In the genomic region with DNA sequence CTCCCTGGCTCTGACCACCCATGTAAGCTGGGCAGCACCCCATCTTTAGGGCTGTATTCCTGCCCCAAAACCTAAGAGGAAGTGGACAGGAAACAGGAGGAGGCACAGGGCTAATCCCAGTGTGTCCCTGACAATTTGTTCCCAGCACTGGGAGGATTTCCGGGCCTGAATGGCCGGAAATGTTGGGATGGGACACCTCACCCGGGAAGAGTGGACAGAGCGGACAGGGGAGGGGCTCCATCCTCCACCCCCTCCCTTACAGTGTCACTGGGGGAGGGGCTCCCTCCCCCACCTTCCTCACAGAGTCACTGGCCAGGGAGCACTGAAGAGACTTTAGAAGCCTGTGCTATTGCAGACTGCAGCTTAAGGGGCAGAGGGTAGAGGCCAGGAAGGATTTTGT, we compare ENCODE assay signal across 9 mouse cellular contexts. TPM values are rescaled to one million over a fixed set of nuclear protein-coding genes. Genes with fewer than 3 reads are reported as not detected.
DNase-seq lines count a peak whose midpoint lies in the region; TF ChIP-seq lines count a peak whose summit lies in the region.
"Had no signal": no experiment of that assay in that cellular context is flagged by ENCODE, and none has a peak within 500 bp of the region (broad histone marks: within the 10 kb centered on the region; RNA-seq: fewer than 3 reads in every experiment).

No protein-coding gene starts in this region.

- peaks cover 36% of the 10 kb centered on the region for H3K4me1 ChIP-seq in lung, adult 2 months (ENCODE audit: control insufficient read depth, insufficient read depth, low read length)

- TF ChIP-seq CTCF in lung, adult 2 months (IDR thresholded peaks at IDR 0.05; ENCODE audit: insufficient read depth, low read length), result no peak

- DNase-seq in gastrocnemius, postnatal 25 days, result peak; percentile 71
- no peak for DNase-seq in gastrocnemius, postnatal 10 days
- DNase-seq in heart, adult 11 months, result peak; percentile 100
- peak; percentile 78 for DNase-seq in kidney, adult 9 months
- DNase-seq in lung, adult 2 months, result peak; percentile 49
- no peak for DNase-seq in T-cell, adult 2 months (ENCODE audit: low spot score)
- DNase-seq in frontal cortex, postnatal 36 days (ENCODE audit: low spot score in 2 of 2), result no peak
- DNase-seq in ovary, adult 18-20 months (ENCODE audit: low spot score), result no peak
- DNase-seq: thymus, postnatal 14 days had no signal

- no peak overlapping the region for H3K4me3 ChIP-seq in lung, adult 2 months (replicated peaks; ENCODE audit: extremely low read depth, low read depth, low read length)

- no peak; the same call in 1 of the 2 replicates for TF ChIP-seq POLR2A in lung, adult 2 months (IDR thresholded peaks at IDR 0.05; ENCODE audit: borderline replicate concordance, extremely low read depth, low read depth, low read length)

- 38% methylated on average over 4 of the region's 4 CpGs for WGBS in lung, adult 2 months

RNA-seq across cellular contexts. Expression of a gene that starts 5.9 kb away (rescaled TPM):
- not detected for total RNA-seq in gastrocnemius, postnatal 25 days (2021)
- total RNA-seq in gastrocnemius, postnatal 10 days (2021), result not detected
- 0.18 and 0.41 TPM in 2 replicates for polyA plus RNA-seq in lung, adult 2 months (2012; rRNA removed)

RNA-seq across cellular contexts. Expression of a gene that starts 14.1 kb away (rescaled TPM):
- total RNA-seq in gastrocnemius, postnatal 25 days (2021), result 1 to 10 TPM; 4.2 to 8.4 TPM
- 10 to 100 TPM; 13.2 to 16.6 TPM for total RNA-seq in gastrocnemius, postnatal 10 days (2021)
- 167 and 260 TPM in 2 replicates for polyA plus RNA-seq in lung, adult 2 months (2012; rRNA removed)

RNA-seq across cellular contexts. Expression of a gene that starts 22.1 kb away (rescaled TPM):
- 10 to 100 TPM; 17.2 to 20.0 TPM for total RNA-seq in gastrocnemius, postnatal 25 days (2021)
- 10 to 100 TPM; 29.5 to 35.2 TPM for total RNA-seq in gastrocnemius, postnatal 10 days (2021)
- polyA plus RNA-seq in lung, adult 2 months (2012; rRNA removed), result 103 and 137 TPM in 2 replicates

RNA-seq across cellular contexts. Expression of a gene that starts 22.1 kb away (rescaled TPM):
- total RNA-seq in gastrocnemius, postnatal 25 days (2021), result 1 to 10 TPM; 4.9 to 5.7 TPM
- total RNA-seq in gastrocnemius, postnatal 10 days (2021), result 10 to 100 TPM; 12.7 to 13.7 TPM
- 65.3 and 67.8 TPM in 2 replicates for polyA plus RNA-seq in lung, adult 2 months (2012; rRNA removed)

RNA-seq across cellular contexts. Expression of a gene that starts 31.0 kb away (rescaled TPM):
- total RNA-seq in gastrocnemius, postnatal 25 days (2021), result 1 to 10 TPM; 3.9 to 4.7 TPM
- 10 to 100 TPM; 10.5 to 15.6 TPM for total RNA-seq in gastrocnemius, postnatal 10 days (2021)
- polyA plus RNA-seq in lung, adult 2 months (2012; rRNA removed), result 42.1 and 42.3 TPM in 2 replicates

Comparison
In these comparisons a context has a peak if more than half of its experiments do, and no peak if none do; other contexts are left out.
1. DNase-seq: peak in gastrocnemius, postnatal 25 days (single experiment), heart, adult 11 months (single experiment), kidney, adult 9 months (single experiment) and lung, adult 2 months (single experiment); none in gastrocnemius, postnatal 10 days (single experiment), T-cell, adult 2 months (single experiment), frontal cortex, postnatal 36 days (0 of 2) and ovary, adult 18-20 months (single experiment).